ENCODE assay signal across 23 mouse cellular contexts in genomic region chr14:60802026-60802425, GRCm38 (mm10). TPM values are rescaled to one million over a fixed set of nuclear protein-coding genes. Genes with fewer than 3 reads are reported as not detected.
DNase-seq lines count a peak whose midpoint lies in the region; ATAC-seq and TF ChIP-seq lines count a peak whose summit lies in the region.
"Had no signal": no experiment of that assay in that cellular context is flagged by ENCODE, and none has a peak within 500 bp of the region (broad histone marks: within the 10 kb centered on the region; RNA-seq: fewer than 3 reads in every experiment).

No protein-coding gene starts in this region.

- no peak for TF ChIP-seq POLR2A in lung, adult 2 months (IDR thresholded peaks at IDR 0.05; ENCODE audit: borderline replicate concordance, extremely low read depth, low read depth, low read length)

- no peaks in the 10 kb centered on the region for H3K9me3 ChIP-seq in lung, postnatal 0 days (ENCODE audit: low read length)
- H3K9me3 ChIP-seq: G1E had no signal

- no peak overlapping the region for H3K4me2 ChIP-seq in lung, postnatal 0 days (replicated peaks; ENCODE audit: low read depth, low read length)

- no peak for ATAC-seq in lung, postnatal 0 days
- ATAC-seq: activated CD4-positive, CD25-positive, alpha-beta regulatory T cell, adult 4 months; CD4-positive, CD25-positive, alpha-beta regulatory T cell, adult 4 months; Patski had no signal

- WGBS in lung, postnatal 0 days = 79% methylated on average over 13 of the region's 13 CpGs
- 82% methylated on average over 13 of the region's 13 CpGs for WGBS in lung, adult 2 months

- H3K9ac ChIP-seq in lung, postnatal 0 days (replicated peaks; ENCODE audit: low read depth) = no peak overlapping the region

- H3K4me3 ChIP-seq in lung, postnatal 0 days (ENCODE audit: low read depth, low read length) = no peak overlapping the region
- H3K4me3 ChIP-seq in lung, adult 2 months (replicated peaks; ENCODE audit: extremely low read depth, low read depth, low read length) = no peak overlapping the region

- no peak overlapping the region for H3K27ac ChIP-seq in lung, postnatal 0 days (ENCODE audit: low read length)

- no peaks in the 10 kb centered on the region for H3K4me1 ChIP-seq in lung, postnatal 0 days (ENCODE audit: insufficient read depth, low read depth, low read length)
- no peaks in the 10 kb centered on the region for H3K4me1 ChIP-seq in lung, adult 2 months (ENCODE audit: control insufficient read depth, insufficient read depth, low read length)

- H3K27me3 ChIP-seq in lung, postnatal 0 days (replicated peaks; ENCODE audit: insufficient read depth, low read length) = no peaks in the 10 kb centered on the region
- H3K27me3 ChIP-seq: CH12.LX, Patski had no signal

- TF ChIP-seq EP300 in lung, postnatal 0 days (IDR thresholded peaks at IDR 0.05) = no peak

- H3K36me3 ChIP-seq in lung, postnatal 0 days (ENCODE audit: insufficient read depth, low read length) = no peaks in the 10 kb centered on the region

- peak; percentile 66 for DNase-seq in heart, adult 11 months
- no peak for DNase-seq in heart, adult 9 months (ENCODE audit: low spot score in 2 of 2)
- DNase-seq in lung, postnatal 0 days (ENCODE audit: low spot score) = peak; percentile 50
- DNase-seq in lung, postnatal 10 days = no peak
- peak; percentile 34 for DNase-seq in lung, postnatal 25 days (ENCODE audit: low spot score)
- no peak for DNase-seq in lung, postnatal 14 days
- peak; percentile 55 for DNase-seq in lung, postnatal 36 days
- no peak for DNase-seq in lung, adult 2 months
- DNase-seq: adrenal gland, adult 2 months; adrenal gland, adult 8-10 months; adrenal gland, postnatal 10 days; adrenal gland, postnatal 14 days; adrenal gland, postnatal 25 days; adrenal gland, postnatal 36 days; B cell, adult 2 months; cerebellum, adult 11 months; cerebellum, adult 11-12 months had no signal

- TF ChIP-seq CTCF in lung, postnatal 0 days (IDR thresholded peaks at IDR 0.05) = no peak
- TF ChIP-seq CTCF in lung, adult 2 months (IDR thresholded peaks at IDR 0.05; ENCODE audit: insufficient read depth, low read length) = no peak

RNA-seq across cellular contexts. Expression of gene Mipep, which starts 17.7 kb away (rescaled TPM):
- 7.7 and 9.9 TPM in 2 replicates for polyA plus RNA-seq in lung, postnatal 0 days (2015; fragmentation: Nextera tagmentation; extraction: Ambion mirVana)
- 7.6 and 9.1 TPM in 2 replicates for polyA plus RNA-seq in lung, adult 2 months (2012; rRNA removed)

RNA-seq across cellular contexts. Expression of gene C1qtnf9, which starts 34.1 kb away (rescaled TPM):
- 0.45 and 0.77 TPM in 2 replicates for polyA plus RNA-seq in lung, postnatal 0 days (2015; fragmentation: Nextera tagmentation; extraction: Ambion mirVana)
- polyA plus RNA-seq in lung, adult 2 months (2012; rRNA removed) = 1.2 and 2.0 TPM in 2 replicates
- polyA plus RNA-seq: activated CD4-positive, CD25-positive, alpha-beta regulatory T cell, adult 4 months; C2C12; G1E; Patski had no signal

Comparison
In these comparisons a context has a peak if more than half of its experiments do, and no peak if none do; other contexts are left out.
1. DNase-seq: peak in heart, adult 11 months (single experiment), lung, postnatal 0 days (single experiment), lung, postnatal 25 days (single experiment) and lung, postnatal 36 days (single experiment); none in heart, adult 9 months (0 of 2), lung, postnatal 10 days (single experiment), lung, postnatal 14 days (single experiment) and lung, adult 2 months (single experiment).